9 mouse cellular contexts compared by ENCODE assay signal in the genomic region with DNA sequence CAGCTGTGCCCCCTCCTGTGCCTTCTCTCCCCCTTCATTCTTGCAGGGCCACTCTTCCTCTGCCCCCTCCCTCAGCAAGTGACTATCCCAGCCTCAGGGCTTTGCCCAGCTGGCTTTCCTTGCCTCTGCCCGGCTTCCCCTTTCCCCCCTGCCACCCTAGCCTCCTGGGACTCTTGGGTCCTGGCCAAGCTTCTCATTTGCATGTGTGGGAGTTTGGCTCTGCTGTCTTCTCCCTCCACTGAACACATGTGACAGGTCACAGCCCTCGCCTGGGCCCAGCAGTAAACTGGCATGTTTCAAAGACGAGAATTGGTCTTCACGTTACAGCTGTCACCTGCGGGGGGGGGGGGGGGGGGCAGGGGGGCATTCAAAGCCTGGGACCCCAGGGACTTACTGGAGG. TPM values are rescaled to one million over a fixed set of nuclear protein-coding genes. Genes with fewer than 3 reads are reported as not detected.
DNase-seq lines count a peak whose midpoint lies in the region; ATAC-seq lines count a peak whose summit lies in the region.
"Had no signal": no experiment of that assay in that cellular context is flagged by ENCODE, and none has a peak within 500 bp of the region (broad histone marks: within the 10 kb centered on the region; RNA-seq: fewer than 3 reads in every experiment).

No protein-coding gene starts in this region.

- H3K27me3 ChIP-seq in lung, embryonic 16.5 days (ENCODE audit: control insufficient read depth, insufficient read depth, low read depth, low read length) = no peaks in the 10 kb centered on the region
- no peaks in the 10 kb centered on the region; the same call in 1 of the 2 replicates for H3K27me3 ChIP-seq in heart, embryonic 14.5 days (ENCODE audit: control insufficient read depth, insufficient read depth, low read length)
- H3K27me3 ChIP-seq: embryonic facial prominence, embryonic 12.5 days had no signal

- no peaks in the 10 kb centered on the region; the same call in 1 of the 2 replicates for H3K4me1 ChIP-seq in lung, embryonic 16.5 days (replicated peaks; ENCODE audit: control insufficient read depth, insufficient read depth, low read length)
- peaks cover 8 to 10% of the 10 kb centered on the region in 2 experiments for H3K4me1 ChIP-seq in heart, embryonic 14.5 days (ENCODE audit: control insufficient read depth in 2 of 2, insufficient read depth in 2 of 2, low read length in 2 of 2)
- H3K4me1 ChIP-seq: embryonic facial prominence, embryonic 12.5 days had no signal

- H3K9ac ChIP-seq in lung, embryonic 16.5 days (ENCODE audit: low read length) = no peak overlapping the region
- no peak overlapping the region for H3K9ac ChIP-seq in heart, embryonic 14.5 days (ENCODE audit: low read length)
- H3K9ac ChIP-seq: embryonic facial prominence, embryonic 12.5 days had no signal

- H3K9me3 ChIP-seq in lung, embryonic 16.5 days (ENCODE audit: control insufficient read depth, low read length) = no peaks in the 10 kb centered on the region
- no peaks in the 10 kb centered on the region for H3K9me3 ChIP-seq in heart, embryonic 14.5 days (ENCODE audit: control insufficient read depth, low read length)
- H3K9me3 ChIP-seq: embryonic facial prominence, embryonic 12.5 days had no signal

- ATAC-seq in lung, embryonic 16.5 days (ENCODE audit: low read depth) = peak; percentile 44; the same call in 1 of the 2 replicates
- ATAC-seq in heart, embryonic 14.5 days (ENCODE audit: insufficient number of reproducible peaks, insufficient read depth, low FRiP score, low read depth) = 0 out of 2 replicates have a peak, but pooled peaks have one; percentile 32

- no peak overlapping the region for H3K4me2 ChIP-seq in lung, embryonic 16.5 days (ENCODE audit: low read depth, low read length)
- no peak overlapping the region for H3K4me2 ChIP-seq in heart, embryonic 14.5 days (ENCODE audit: low read length)
- H3K4me2 ChIP-seq: embryonic facial prominence, embryonic 12.5 days had no signal

- H3K4me3 ChIP-seq in lung, embryonic 16.5 days (ENCODE audit: low read length) = no peak overlapping the region
- H3K4me3 ChIP-seq in heart, embryonic 14.5 days (ENCODE audit: control insufficient read depth in 1 of 2, insufficient read depth in 1 of 2, low read depth in 1 of 2, low read length in 2 of 2) = no peak overlapping the region
- H3K4me3 ChIP-seq: embryonic facial prominence, embryonic 12.5 days had no signal

- 32% methylated on average over 3 of the region's 5 CpGs for WGBS in lung, embryonic 16.5 days
- 6% methylated on average over 4 of the region's 5 CpGs for WGBS in heart, embryonic 14.5 days

- H3K36me3 ChIP-seq in lung, embryonic 16.5 days (ENCODE audit: control insufficient read depth, insufficient read depth, low read length) = no peaks in the 10 kb centered on the region
- H3K36me3 ChIP-seq in heart, embryonic 14.5 days (ENCODE audit: control insufficient read depth, insufficient read depth, low read length) = no peaks in the 10 kb centered on the region
- H3K36me3 ChIP-seq: embryonic facial prominence, embryonic 12.5 days had no signal

- H3K27ac ChIP-seq in lung, embryonic 16.5 days (ENCODE audit: low read length) = no peak overlapping the region
- no peak overlapping the region for H3K27ac ChIP-seq in heart, embryonic 14.5 days (replicated peaks in 1 of 2; ENCODE audit: control insufficient read depth in 1 of 2, insufficient read depth in 1 of 2, low read depth in 2 of 2, low read length in 2 of 2)
- H3K27ac ChIP-seq: embryonic facial prominence, embryonic 12.5 days had no signal

- no peak for DNase-seq in lung, postnatal 25 days (ENCODE audit: low spot score)
- DNase-seq in brain, adult 2 months (ENCODE audit: low read depth, low spot score) = peak; percentile 59
- DNase-seq in lung, postnatal 4 days = peak; percentile 52 to 63
- no peak for DNase-seq in right cerebral cortex, postnatal 25 days
- no peak for DNase-seq in frontal cortex, postnatal 10 days (ENCODE audit: low spot score in 2 of 2)

RNA-seq across cellular contexts. Expression of a gene that starts 40.5 kb away (rescaled TPM):
- not detected in 2 replicates for polyA plus RNA-seq in lung, embryonic 16.5 days (2015; fragmentation: Nextera tagmentation; extraction: Ambion mirVana)
- not detected in 2 replicates for polyA plus RNA-seq in heart, embryonic 14.5 days (2014; fragmentation: Nextera tagmentation; extraction: Ambion mirVana)
- polyA plus RNA-seq: embryonic facial prominence, embryonic 12.5 days; liver, adult 2 months had no signal

RNA-seq across cellular contexts. Expression of a gene that starts 59.7 kb away (rescaled TPM):
- polyA plus RNA-seq in lung, embryonic 16.5 days (2015; fragmentation: Nextera tagmentation; extraction: Ambion mirVana) = 1,010 and 1,035 TPM in 2 replicates
- polyA plus RNA-seq in heart, embryonic 14.5 days (2014; fragmentation: Nextera tagmentation; extraction: Ambion mirVana) = 565 and 616 TPM in 2 replicates

Comparison
In these comparisons a context has a peak if more than half of its experiments do, and no peak if none do; other contexts are left out.
1. DNase-seq: peak in brain, adult 2 months (single experiment) and lung, postnatal 4 days (2 of 2); none in lung, postnatal 25 days (single experiment), right cerebral cortex, postnatal 25 days (single experiment) and frontal cortex, postnatal 10 days (0 of 2).